Mouse (Mus musculus) G1E-ER4 (cell line): ENCODE measurements around the gene Olfr516. TPM values are rescaled to one million over a fixed set of nuclear protein-coding genes. Genes with fewer than 3 reads are reported as not detected.

Experiments
- GATA1 ChIP-seq: IDR thresholded peaks from one replicate; pipeline ENCODE4 v1.8.0; 2012; ENCODE audit warnings: low read length, inconsistent platforms
- polyA plus RNA-seq: library from polyadenylated mRNA; stranded (reverse); fragments of >175 nt; gene quantifications from 2 replicates; pipeline ENCODE4 v1.2.3, GENCODE M21; 2012

Gene Olfr516
- not detected in 2 replicates for polyA plus RNA-seq

- no peak for TF ChIP-seq GATA1
Measured at GRCm38 (mm10) chr7:108850429-108850828, at the start of gene Olfr516. TSS of gene Olfr516 (minus strand) at chr7:108850529.

GRCm38 (mm10) chr7:108894320-108894719 is 44.0 kb upstream of the Olfr516 start, which contains the start of gene Olfr519:
TSS of gene Olfr519 (minus strand) at chr7:108894420.
- TF ChIP-seq GATA1, result no peak

- no peak for TF ChIP-seq GATA1
Measured at GRCm38 (mm10) chr7:108884906-108885305, 34.6 kb upstream of the Olfr516 start, which contains the start of gene Olfr518. TSS of gene Olfr518 (minus strand) at chr7:108885006.

- TF ChIP-seq GATA1, result no peak
Measured at GRCm38 (mm10) chr7:108872279-108872678, 21.9 kb upstream of the Olfr516 start, which contains the start of gene Olfr517. TSS of gene Olfr517 (minus strand) at chr7:108872379.

GRCm38 (mm10) chr7:108825897-108826296 is 24.4 kb downstream of the Olfr516 start, which contains the start of gene Olfr514:
TSS of gene Olfr514 (minus strand) at chr7:108825997.
- TF ChIP-seq GATA1, result no peak

- no peak for TF ChIP-seq GATA1
Measured at GRCm38 (mm10) chr7:108797205-108797933, 53.0 kb downstream of the Olfr516 start.

Other genes with a start within 250 kb of the Olfr516 start
- not detected in 2 replicates for gene Olfr506, start 239.7 kb downstream of the Olfr516 start, polyA plus RNA-seq
- not detected in 2 replicates for gene Olfr507, start 228.7 kb downstream of the Olfr516 start, polyA plus RNA-seq
- not detected in 2 replicates for gene Olfr508, start 220.5 kb downstream of the Olfr516 start, polyA plus RNA-seq
- gene Olfr509, start 198.6 kb downstream of the Olfr516 start, polyA plus RNA-seq, result not detected in 2 replicates
- gene Olfr510, start 184.1 kb downstream of the Olfr516 start, polyA plus RNA-seq, result not detected in 2 replicates
- not detected in 2 replicates for gene Olfr512, start 137.2 kb downstream of the Olfr516 start, polyA plus RNA-seq
- not detected in 2 replicates for gene Olfr513, start 99.6 kb downstream of the Olfr516 start, polyA plus RNA-seq
- gene Olfr514, start 24.5 kb downstream of the Olfr516 start, polyA plus RNA-seq, result not detected in 2 replicates
- gene Olfr517, start 21.9 kb upstream of the Olfr516 start, polyA plus RNA-seq, result not detected in 2 replicates
- gene Olfr518, start 34.5 kb upstream of the Olfr516 start, polyA plus RNA-seq, result not detected in 2 replicates
- gene Olfr519, start 43.9 kb upstream of the Olfr516 start, polyA plus RNA-seq, result not detected in 2 replicates
- gene Nlrp10, start 79.6 kb upstream of the Olfr516 start, polyA plus RNA-seq, result 0.04 and 0.05 TPM in 2 replicates
- 626 and 785 TPM in 2 replicates for gene Eif3f, start 83.9 kb upstream of the Olfr516 start, polyA plus RNA-seq
- gene Tub, start 99.8 kb upstream of the Olfr516 start, polyA plus RNA-seq, result not detected in 2 replicates
- gene Ric3, start 232.8 kb upstream of the Olfr516 start, polyA plus RNA-seq, result not detected in 2 replicates